Mouse (Mus musculus): ENCODE data around the gene Faf1.

Faf1 gene

DNA sequence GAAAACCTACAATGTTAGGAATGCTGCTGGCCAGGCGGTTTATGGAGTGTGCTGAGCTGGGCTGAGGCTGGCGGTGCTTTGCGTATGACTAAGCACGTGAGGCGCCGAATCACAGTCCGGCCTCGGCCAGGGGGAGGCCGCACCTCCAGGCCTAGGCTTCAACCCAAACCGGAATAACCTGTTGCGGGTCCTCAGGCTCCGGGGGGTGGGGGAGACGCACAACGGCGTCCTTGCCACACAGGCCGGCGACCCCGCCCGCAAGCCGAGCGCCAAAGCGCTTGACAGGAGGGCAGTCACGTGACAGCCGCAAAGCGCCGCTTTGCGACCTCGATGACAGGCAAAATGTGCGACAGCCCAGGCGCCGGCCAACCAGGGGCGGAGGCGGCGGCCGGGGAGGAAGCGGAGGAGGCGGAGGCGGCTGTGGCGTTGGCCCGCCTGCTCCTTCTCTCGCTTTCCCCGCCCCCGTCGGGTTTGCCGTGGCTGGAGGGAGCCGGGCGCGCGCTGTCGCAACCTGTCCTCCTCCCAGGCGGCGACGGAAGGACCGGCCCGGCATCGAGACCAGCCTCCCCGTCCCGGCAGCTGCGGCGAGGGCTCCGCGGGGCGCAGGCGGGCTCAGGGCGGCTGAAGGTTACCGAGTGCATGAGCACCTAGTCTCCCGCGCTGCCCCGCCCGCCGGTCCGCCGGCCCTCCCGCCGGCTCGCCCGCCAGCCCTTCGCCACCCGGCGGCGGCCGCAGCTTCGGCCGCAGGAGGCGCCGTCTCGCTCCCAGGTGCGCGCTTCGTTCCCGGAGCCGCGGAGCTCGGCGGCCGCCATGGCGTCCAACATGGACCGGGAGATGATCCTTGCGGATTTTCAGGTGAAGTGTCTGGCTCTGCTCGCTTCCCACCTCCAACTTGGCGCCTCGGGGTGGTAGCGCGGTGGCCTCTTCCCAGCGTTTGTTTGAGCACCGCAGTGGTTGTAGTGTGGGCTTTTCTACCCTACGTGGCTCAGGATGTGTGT, at the start of gene Faf1:
Faf1 (plus strand) TSS at position 371 of the 998 bp plus-strand sequence.
- DNase-seq: peak; percentile 96 to 97

GRCm38 (mm10) chr4:109630215-109630614, 46.2 kb upstream of the Faf1 start:
- DNase-seq: no peak

- no peak for DNase-seq
Measured at GRCm38 (mm10) chr4:109631029-109631428, 45.4 kb upstream of the Faf1 start.

DNA sequence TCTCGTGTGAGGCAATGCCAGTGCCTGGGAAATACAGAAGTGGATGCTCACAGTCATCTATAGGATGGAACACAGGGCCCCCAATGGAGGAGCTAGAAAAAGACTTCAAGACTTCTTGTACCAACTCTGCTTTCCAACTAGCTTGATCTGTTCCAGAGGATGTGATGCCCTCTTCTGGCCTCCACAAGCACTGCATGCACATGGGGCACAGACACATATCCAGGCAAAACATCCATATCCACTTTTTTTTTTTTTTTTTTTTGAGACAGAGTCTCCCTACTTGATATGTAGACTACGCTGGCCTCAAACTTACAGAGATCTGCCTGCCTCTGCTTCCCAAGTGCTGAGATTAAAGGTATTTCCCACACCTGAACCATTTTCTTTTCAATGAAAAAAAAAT, 41.4 kb upstream of the Faf1 start:
- no peak for DNase-seq

DNA sequence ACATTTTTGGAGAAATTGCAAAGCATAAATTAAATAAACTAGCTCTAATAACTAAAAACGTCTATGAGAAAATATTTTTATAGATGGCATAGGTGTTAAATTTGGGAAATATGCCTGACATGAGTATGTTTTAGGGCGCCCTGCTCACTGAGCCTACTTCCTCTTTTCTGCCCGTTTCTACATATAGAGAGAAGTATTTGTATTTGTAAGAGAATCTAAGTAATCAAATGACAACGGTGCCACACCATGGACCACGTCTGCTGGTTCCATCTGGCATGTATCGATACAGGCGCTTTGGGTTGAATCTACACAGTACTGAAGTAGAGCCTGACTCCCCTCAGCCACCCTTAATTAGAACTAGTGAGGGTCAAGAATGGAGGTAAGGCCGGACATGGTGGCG, 37.0 kb upstream of the Faf1 start:
- DNase-seq: no peak

DNA sequence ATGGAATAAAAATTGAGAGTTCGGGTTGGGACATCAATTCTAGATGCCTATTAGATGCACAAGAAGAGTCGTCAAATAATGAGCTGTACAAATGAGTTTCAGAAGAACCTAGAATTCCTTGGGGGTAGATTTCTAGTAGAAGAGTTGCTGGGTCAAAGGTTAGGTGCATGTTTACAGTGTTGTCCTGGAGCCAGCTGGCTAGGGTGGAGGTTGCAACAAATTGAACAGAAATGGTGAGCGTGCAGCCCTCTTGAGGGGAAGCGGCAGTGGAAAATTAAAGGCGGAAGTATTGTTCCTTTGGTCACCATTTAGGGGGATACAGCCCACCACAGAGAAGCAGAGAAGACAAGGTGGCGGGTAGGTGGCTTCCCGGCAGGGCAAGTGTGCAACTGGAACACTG, 36.2 kb upstream of the Faf1 start:
- no peak for DNase-seq

GRCm38 (mm10) chr4:109641451-109641850, 34.9 kb upstream of the Faf1 start:
- DNase-seq: no peak

- no peak for DNase-seq
Measured at GRCm38 (mm10) chr4:109647281-109647680, 29.1 kb upstream of the Faf1 start.

GRCm38 (mm10) chr4:109649331-109649730, 27.1 kb upstream of the Faf1 start:
- no peak for DNase-seq

GRCm38 (mm10) chr4:109653251-109653650, 23.1 kb upstream of the Faf1 start:
- no peak for DNase-seq

DNA sequence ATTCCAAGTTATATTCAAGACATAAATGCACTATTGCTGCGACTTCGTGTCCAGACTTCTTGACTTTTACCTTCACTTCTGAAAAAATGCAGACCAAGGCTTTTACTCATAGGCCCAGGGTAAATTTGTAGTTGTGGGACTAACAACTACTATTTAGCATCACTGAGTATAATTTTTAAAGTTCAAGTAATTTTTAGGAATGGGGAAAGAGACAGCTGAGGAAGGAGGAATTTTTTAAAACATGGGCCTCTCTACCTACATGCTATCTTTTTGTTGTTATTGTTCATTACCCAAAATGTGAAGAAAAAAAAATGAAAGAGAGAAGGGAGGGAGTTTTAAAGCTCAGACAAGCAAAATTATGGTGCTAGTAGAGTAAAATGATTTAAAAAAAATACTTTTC, 21.7 kb upstream of the Faf1 start:
- no peak for DNase-seq

DNA sequence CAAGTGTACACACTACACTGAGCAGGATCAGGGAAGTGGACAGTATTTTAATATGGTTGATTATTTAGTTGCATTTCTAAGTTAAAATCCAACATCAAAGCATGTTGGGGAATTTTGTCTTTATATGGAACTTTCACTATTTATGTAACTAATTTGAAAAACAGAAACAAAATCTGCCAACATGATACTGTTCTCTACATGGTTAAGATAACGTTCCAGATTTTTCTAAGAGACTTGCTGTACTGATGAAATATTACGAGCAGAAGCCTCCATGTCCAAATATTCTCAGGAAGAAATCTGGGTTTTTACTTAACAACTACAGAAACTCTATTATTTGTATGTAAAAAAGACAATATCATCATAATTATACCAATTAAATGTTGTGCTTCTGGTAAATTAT, 20.6 kb upstream of the Faf1 start:
- no peak for DNase-seq

DNA sequence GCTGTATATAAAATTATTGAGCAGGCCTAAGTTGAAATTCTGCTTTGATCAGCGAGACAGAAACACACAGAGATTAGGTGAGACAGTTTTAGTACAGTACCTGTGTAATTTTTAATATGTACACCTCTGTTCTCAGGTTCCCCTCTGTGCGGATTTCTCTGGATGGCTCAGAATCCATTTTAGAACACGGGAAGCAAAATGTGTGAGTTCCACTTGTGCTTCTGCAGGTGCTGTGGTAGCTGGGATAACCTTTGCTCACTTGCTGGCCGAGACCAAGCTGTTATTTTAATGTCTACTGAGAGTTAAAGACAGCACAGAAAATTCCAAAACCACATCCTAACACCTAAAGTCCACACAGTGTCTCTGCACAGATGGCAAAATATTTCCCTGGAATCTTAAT, 20.1 kb upstream of the Faf1 start:
- no peak for DNase-seq

DNA sequence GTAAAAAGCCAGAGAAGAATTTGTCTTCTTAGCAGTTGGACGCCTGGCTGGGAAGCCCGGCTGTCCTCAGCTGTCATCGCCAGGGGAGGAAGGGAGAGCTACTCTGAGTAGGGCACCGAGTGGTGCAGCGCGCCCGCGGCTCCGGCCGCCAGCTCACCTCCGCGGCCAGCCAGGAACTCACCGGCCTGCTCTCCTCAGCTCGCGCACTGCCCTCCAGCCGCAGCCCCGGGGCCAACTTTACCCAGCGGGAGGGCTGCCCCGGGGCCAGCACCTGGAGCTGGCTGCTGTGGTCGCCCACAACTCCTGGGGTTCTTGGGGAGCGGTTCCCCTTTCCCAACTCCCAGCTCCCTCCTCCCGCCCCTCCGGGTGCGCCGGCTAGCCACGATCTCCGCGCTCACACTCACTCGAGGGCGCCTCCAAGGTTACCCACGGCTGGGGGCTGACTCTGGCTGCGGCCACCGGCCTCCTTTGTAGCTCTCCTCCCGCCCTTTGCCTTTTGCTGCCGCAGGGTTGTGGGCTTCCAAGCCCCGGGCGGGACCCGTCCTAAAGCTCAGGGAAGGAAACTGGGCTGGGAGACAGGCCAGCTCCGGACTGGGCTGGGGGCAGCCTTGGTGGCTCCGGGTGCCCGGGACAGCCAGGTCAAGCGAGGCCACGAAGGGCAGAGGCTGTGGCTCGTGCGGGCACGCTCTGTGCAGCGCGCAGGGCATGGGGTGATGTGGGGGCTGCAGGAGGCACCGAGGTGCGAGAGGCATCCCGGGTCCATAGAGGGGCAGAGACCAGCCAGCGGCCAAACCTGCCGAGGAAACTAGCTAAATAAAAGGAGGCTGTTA, 19.2 kb upstream of the Faf1 start:
- DNase-seq: peak; percentile 20 to 55

- no peak for DNase-seq
Measured at GRCm38 (mm10) chr4:109657851-109658500, 18.4 kb upstream of the Faf1 start.

GRCm38 (mm10) chr4:109658826-109659225, 17.6 kb upstream of the Faf1 start:
- DNase-seq: no peak

GRCm38 (mm10) chr4:109659571-109659970, 16.8 kb upstream of the Faf1 start:
- no peak for DNase-seq

- no peak for DNase-seq
Measured at GRCm38 (mm10) chr4:109660568-109660967, 15.8 kb upstream of the Faf1 start.

DNA sequence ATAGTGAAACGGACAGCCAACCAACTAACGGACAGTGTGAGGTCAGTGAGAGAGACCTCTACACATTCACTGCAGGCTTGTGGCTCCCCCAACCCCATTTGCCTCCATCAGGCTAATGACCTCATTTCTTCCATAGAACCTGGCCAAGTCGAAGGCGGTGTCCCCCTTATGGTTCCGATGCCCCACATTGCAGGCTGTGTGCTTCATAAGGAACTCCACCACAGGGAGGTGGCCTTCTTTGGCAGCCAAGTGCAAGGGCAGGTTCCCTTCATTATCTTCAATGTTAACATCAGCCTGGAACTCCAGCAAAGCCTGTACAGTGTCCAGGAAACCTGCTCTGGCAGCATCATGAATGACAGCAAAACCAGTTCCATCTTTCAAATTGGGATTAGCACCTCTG, 15.2 kb upstream of the Faf1 start:
- DNase-seq: no peak

DNA sequence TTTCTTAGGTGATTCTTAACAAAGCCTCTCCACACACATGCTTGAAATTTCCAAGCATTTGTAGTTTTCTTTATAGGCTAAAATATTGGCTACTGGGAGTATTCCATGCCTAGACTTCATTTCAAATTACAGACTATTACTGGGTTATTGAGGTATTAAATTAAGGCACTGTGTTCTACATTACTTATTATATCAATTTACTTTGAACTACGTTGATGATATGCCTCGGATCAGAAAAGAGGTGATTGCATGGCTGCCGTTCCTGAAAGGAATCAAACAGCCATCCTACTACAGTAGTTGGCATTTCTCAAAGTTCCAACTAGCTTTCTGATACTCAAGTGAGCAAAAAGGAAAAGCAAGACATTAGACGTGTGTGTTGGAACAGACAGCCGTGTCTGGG, 14.1 kb upstream of the Faf1 start:
- DNase-seq: no peak

DNA sequence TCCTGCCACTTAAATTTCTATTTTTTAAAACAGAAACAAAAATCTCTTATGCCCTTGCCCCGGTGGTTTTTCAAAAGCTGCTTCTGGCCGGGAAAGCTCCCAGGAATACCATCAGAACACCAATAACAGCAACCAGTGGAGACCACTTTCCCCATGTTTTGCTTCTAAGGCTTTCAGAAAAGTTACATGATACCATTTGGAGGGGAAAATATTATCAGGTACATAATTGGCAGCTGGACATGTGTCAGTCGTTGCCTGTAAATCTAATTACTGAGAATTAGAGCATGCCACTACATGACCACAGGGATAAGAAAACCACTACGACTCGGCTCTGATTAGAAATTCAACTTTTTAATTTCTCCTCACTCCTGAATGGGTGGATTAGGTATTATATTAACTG, 12.3 kb upstream of the Faf1 start:
- no peak for DNase-seq

- peak; percentile 32 to 56 for DNase-seq
Measured at GRCm38 (mm10) chr4:109665101-109665981, 11.0 kb upstream of the Faf1 start.
